Mouse (Mus musculus): Measurements from ENCODE around the gene Srebf2. TPM values are rescaled to one million over a fixed set of nuclear protein-coding genes. Genes with fewer than 3 reads are reported as not detected.
A peak's percentile ranks its signal among the peaks of the same experiment; 100 is the strongest.

Srebf2 gene
- polyA plus RNA-seq, 1 experiment from 2014 or later: 92.0 TPM

DNA sequence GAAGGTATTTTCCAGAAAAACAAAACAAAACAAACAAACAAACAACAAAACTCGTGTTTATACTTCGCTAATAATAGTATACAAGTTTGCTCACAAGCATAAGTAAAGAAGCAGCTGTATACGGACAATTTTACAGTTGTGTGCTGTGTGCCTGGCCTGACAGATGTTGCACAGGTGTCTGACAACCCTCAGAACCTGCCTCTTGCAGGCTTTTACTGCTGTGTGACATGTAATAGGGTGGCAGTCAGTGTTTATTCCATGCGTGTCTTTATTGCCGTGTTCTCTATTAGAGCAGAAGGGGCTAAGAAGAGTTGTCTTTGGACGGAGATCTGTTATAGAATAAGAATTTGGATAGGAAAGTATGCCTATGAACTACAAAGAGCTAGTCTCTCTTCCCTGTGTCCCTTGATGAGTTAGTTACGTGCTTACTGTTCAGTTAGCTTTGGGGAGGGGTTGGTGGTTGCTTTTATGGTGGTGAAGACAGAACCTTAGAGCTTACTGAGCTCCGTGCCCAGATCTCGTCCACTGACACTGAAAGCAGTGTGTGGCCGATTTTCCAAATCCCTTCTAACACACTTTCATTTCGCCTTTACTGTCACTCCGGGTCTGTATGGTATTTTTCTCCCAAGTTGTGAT is 15.1 kb downstream of the Srebf2 start:
- Histone ChIP-seq H3K27ac (ENCODE audit: low read length) (peak overlapping the region; percentile 72; the same call in 1 of the 2 replicates), H3K9ac (ENCODE audit: low read length) (no peak overlapping the region), H3K4me3 (ENCODE audit: low read length) (no peak overlapping the region), H3K9me3 (replicated peaks; ENCODE audit: control insufficient read depth, low read length) (no peaks in the 10 kb centered on the region), H3K36me3 (ENCODE audit: control insufficient read depth, insufficient read depth) (no peaks in the 10 kb centered on the region), H3K4me2 (ENCODE audit: low read depth, low read length) (no peak overlapping the region), H3K4me1 (ENCODE audit: control insufficient read depth, insufficient read depth, low read length) (peaks cover 49% of the 10 kb centered on the region), H3K27me3 (ENCODE audit: control insufficient read depth, insufficient read depth, low read length) (no peaks in the 10 kb centered on the region)
- no peak for ATAC-seq (replicated peaks; ENCODE audit: extremely low read depth, insufficient read depth, low FRiP score)
- 87% methylated on average over 12 of the region's 12 CpGs for WGBS

DNA sequence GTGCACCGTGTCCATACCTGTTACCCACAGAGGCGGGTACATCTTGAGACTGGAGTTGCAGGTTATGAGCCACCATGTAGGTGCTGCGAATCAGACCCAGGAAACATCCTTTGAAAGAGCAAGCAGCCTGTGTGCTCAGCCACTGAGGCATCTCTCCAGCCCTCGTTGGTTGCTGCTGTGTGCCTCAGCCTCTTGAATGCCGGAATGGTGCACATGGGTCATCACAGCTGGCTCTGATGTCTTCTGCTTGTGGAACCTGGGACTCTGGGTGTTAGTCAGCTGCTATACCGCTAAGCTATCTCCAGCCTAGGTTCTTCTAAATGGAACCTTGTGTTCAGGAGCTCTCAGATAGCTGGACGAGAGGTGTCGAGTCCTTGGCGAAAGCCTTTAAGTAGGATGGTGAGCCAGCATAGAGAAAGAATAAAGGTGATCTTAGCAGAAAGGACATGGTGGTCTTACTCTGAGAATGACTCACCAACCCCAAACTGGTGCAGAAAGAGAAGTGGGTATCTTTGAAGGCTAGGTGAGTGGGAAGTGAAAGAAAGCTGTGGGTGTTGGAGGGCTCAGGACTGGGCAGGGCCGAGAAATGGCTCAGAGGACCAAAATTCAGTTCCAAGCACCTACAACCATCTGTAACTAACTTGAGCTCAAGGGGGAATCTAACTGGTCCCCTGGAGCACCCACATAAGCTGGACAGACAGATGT is 16.5 kb downstream of the Srebf2 start:
- peak overlapping the region; percentile 49 for H3K27ac ChIP-seq (ENCODE audit: low read length)
- no peaks in the 10 kb centered on the region for H3K27me3 ChIP-seq (ENCODE audit: control insufficient read depth, insufficient read depth, low read length)
- H3K4me3 ChIP-seq (ENCODE audit: low read length): no peak overlapping the region
- no peak overlapping the region for H3K9ac ChIP-seq (ENCODE audit: low read length)
- no peak for ATAC-seq (replicated peaks; ENCODE audit: extremely low read depth, insufficient read depth, low FRiP score)
- no peak overlapping the region for H3K4me2 ChIP-seq (ENCODE audit: low read depth, low read length)
- H3K4me1 ChIP-seq (ENCODE audit: control insufficient read depth, insufficient read depth, low read length): peaks cover 58% of the 10 kb centered on the region
- no peaks in the 10 kb centered on the region for H3K36me3 ChIP-seq (ENCODE audit: control insufficient read depth, insufficient read depth)
- no peaks in the 10 kb centered on the region for H3K9me3 ChIP-seq (replicated peaks; ENCODE audit: control insufficient read depth, low read length)
- WGBS: 77% methylated on average over 10 of the region's 10 CpGs

DNA sequence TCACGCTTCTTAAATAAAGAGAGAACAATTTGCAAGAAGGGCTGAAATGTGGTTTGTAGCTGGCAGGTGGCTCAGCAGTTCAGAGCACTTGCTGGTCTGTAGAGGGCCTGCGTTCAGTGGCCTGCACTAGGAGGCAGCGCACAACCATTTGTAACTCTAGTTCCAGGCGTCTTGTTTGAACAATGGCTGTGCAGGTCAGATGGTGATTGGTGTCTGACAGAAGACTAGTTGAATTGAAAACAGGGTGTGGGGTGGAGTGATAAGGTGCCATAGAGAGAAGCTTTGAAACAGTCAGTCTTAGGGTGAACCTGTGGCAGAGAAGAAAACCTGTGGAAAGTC is 17.0 kb downstream of the Srebf2 start:
- Histone ChIP-seq H3K27me3 (ENCODE audit: control insufficient read depth, insufficient read depth, low read length) (no peaks in the 10 kb centered on the region), H3K9ac (ENCODE audit: low read length) (no peak overlapping the region), H3K36me3 (ENCODE audit: control insufficient read depth, insufficient read depth) (no peaks in the 10 kb centered on the region), H3K4me1 (ENCODE audit: control insufficient read depth, insufficient read depth, low read length) (peaks cover 58% of the 10 kb centered on the region), H3K27ac (ENCODE audit: low read length) (peak overlapping the region; percentile 49), H3K4me2 (ENCODE audit: low read depth, low read length) (no peak overlapping the region), H3K4me3 (ENCODE audit: low read length) (no peak overlapping the region), H3K9me3 (replicated peaks; ENCODE audit: control insufficient read depth, low read length) (no peaks in the 10 kb centered on the region)
- 61% methylated on average over 4 of the region's 4 CpGs for WGBS
- ATAC-seq (replicated peaks; ENCODE audit: extremely low read depth, insufficient read depth, low FRiP score): no peak

DNA sequence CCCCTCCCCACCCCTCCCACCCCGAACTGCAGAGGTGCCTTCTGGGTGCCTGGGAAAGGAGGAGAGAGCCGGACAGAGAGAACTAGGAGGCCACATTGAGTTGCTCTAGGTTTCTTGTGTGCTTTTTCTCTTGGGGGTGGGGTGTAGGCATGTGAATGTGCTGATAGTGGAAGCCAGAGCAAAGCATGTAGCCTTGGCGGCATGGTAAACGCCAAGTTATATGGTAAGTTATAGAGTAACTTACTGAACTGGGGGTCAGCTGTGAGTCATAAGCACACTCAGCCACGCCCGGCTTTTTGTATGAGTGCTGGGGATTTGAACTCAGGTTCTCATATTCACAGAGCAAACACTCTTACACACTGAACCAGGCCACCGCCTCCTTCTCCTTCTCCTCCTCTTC is 17.5 kb downstream of the Srebf2 start:
- no peak overlapping the region for H3K4me2 ChIP-seq (ENCODE audit: low read depth, low read length)
- H3K9ac ChIP-seq (ENCODE audit: low read length): 0 out of 2 replicates have a peak overlapping the region, but pooled peaks have one; percentile 28
- WGBS: 55% methylated on average over 7 of the region's 7 CpGs
- H3K27me3 ChIP-seq (ENCODE audit: control insufficient read depth, insufficient read depth, low read length): no peaks in the 10 kb centered on the region
- H3K4me3 ChIP-seq (ENCODE audit: low read length): no peak overlapping the region
- H3K27ac ChIP-seq (ENCODE audit: low read length): peak overlapping the region; percentile 49
- H3K9me3 ChIP-seq (replicated peaks; ENCODE audit: control insufficient read depth, low read length): no peaks in the 10 kb centered on the region
- H3K36me3 ChIP-seq (ENCODE audit: control insufficient read depth, insufficient read depth): no peaks in the 10 kb centered on the region
- H3K4me1 ChIP-seq (ENCODE audit: control insufficient read depth, insufficient read depth, low read length): peaks cover 62% of the 10 kb centered on the region
- ATAC-seq (replicated peaks; ENCODE audit: extremely low read depth, insufficient read depth, low FRiP score): no peak

DNA sequence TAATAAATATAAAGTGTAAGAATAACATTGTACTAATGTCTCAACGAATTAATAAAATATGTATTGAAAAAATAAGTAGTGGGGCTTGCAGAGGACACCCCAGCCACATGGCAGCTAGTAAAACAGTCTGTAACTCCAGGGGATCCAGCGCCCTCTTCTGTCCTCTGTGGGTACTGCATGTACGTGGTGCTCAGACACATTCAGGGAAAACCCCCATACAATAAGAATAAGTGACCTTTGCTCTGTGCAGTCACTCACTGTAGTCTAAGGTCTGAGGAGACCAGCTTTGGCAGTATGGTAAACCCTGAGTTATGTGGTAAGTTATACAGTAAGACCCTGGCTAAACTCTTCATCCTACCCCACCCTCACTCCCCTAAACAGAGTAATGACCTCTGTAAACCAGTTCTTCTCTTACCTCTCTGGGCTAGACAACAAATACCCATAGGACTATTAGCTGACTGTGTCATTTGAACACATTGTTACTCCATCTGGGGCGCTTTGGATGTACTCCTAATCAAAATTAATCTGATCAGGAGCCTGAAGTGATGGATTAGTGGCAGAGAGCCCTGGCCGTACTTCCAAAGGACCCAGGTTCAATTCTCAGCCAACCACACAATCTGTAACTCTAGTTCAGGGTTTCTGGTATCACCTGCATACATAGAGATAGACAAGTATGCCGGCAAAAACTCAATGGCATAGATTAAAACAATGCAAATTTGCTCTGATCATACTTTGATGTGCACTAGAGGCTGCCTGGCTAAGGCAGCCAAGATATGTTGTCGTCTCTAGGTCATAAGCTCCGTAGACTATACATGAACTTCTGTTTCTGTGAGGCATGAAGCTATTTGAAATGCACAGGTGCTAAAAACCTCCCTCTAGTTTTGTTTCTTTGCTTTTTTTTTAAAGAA is 18.6 kb downstream of the Srebf2 start:
- Histone ChIP-seq H3K27me3 (ENCODE audit: control insufficient read depth, insufficient read depth, low read length) (no peaks in the 10 kb centered on the region), H3K4me1 (ENCODE audit: control insufficient read depth, insufficient read depth, low read length) (peaks cover 64% of the 10 kb centered on the region), H3K9ac (ENCODE audit: low read length) (no peak overlapping the region; the same call in 1 of the 2 replicates), H3K27ac (ENCODE audit: low read length) (peak overlapping the region; percentile 15), H3K36me3 (ENCODE audit: control insufficient read depth, insufficient read depth) (no peaks in the 10 kb centered on the region), H3K9me3 (replicated peaks; ENCODE audit: control insufficient read depth, low read length) (no peaks in the 10 kb centered on the region), H3K4me3 (ENCODE audit: low read length) (no peak overlapping the region), H3K4me2 (ENCODE audit: low read depth, low read length) (no peak overlapping the region; the same call in 1 of the 2 replicates)
- ATAC-seq (replicated peaks; ENCODE audit: extremely low read depth, insufficient read depth, low FRiP score): no peak
- WGBS: 49% methylated on average over 8 of the region's 8 CpGs

DNA sequence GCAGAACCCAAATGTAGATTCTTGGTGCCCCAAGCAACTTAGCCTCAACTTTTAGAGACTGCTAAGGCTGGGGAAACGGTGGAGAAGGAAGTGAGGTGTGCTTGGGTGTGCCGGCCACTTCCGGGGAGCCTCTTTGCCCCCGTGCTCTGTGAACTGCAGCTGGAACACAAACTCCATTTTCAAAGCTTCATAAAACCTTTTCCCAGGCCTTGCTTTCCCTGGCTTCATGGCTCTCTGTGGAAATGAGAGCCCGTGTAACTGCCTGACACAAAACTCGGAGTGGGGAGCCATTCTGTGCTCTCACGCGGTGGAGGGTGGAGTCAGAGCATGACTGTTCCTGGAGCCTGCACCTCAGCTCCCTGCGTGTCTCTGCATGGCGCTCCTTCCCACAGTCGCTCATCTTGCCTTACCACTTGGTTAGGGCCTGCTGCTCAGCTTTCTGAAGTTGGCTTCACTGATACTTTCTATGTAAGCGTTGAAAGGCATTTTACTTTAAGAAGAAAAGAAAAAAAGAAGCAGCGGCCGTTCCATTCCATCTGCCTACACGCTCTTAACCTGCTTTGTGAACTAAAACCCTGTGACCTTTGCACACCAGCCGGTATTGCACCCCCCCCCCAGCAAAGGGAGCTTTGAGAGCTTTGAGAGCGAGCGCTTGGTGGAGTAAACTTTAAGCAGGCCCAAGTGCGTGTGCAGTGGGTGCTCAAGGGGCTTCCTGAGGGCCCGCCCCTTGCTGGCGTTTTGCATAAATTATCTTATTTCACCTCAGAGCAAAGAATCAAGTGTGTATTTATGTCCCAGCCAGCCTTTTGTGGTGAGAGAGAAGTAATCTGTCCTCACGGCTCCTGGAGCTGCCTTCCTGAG is 19.5 kb downstream of the Srebf2 start:
- peak overlapping the region; percentile 18 for H3K27ac ChIP-seq (ENCODE audit: low read length)
- peaks cover 61% of the 10 kb centered on the region for H3K4me1 ChIP-seq (ENCODE audit: control insufficient read depth, insufficient read depth, low read length)

DNA sequence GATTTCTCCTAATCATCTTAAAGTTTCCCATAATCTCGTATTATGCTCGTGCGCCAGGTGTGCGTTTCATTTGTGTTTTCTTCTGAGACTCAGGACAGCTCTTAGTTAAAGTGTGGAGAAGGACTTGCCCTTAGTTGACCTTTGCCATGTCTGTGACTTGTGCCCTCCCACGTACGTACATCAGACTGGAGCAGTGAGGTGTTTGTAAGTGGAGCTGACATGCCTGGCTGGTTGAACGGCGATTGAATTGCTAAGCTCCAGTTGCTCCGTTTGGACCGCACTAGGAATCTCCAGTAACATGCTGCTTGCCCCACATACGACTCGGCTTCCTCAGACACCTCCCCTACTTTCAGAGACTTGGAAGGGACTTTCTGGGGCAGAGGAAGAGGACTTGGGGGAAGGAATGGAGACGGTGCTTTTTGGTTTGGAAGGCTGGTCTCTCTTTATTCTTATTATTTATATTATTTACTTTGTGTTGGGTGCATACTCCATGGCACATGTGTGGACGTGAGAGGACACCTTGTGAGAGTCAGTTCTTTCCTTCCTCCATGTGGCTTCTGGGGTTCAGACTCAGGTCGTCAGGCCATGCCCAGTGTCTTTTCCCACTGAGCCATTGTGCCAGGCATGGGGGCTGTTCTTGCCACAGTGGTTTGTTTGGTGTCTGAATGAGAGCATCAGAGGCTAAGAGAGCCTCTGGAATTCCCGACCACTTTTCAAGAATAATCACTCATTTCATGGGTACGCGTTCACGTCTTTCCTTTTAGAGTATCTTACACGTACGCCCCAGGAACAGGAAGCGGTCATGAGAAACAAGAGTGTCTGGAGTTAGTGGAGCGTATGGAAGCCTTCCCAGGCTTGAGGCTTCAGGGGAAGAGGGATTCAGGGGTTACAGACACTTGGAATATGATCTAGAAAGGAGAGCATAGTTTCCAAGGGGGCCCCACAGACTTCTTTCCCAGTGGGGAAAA is 20.5 kb downstream of the Srebf2 start:
- no peak for ATAC-seq (replicated peaks; ENCODE audit: extremely low read depth, insufficient read depth, low FRiP score)
- Histone ChIP-seq H3K4me2 (ENCODE audit: low read depth, low read length) (no peak overlapping the region), H3K9me3 (replicated peaks; ENCODE audit: control insufficient read depth, low read length) (no peaks in the 10 kb centered on the region), H3K9ac (ENCODE audit: low read length) (no peak overlapping the region), H3K36me3 (ENCODE audit: control insufficient read depth, insufficient read depth) (0 out of 2 replicates have a peak, but pooled peaks cover 10% of the 10 kb centered on the region), H3K4me3 (ENCODE audit: low read length) (no peak overlapping the region), H3K27me3 (ENCODE audit: control insufficient read depth, insufficient read depth, low read length) (no peaks in the 10 kb centered on the region), H3K4me1 (ENCODE audit: control insufficient read depth, insufficient read depth, low read length) (peaks cover 58% of the 10 kb centered on the region), H3K27ac (ENCODE audit: low read length) (peak overlapping the region; percentile 18)
- 59% methylated on average over 23 of the region's 23 CpGs for WGBS

More for the DNA sequence above, 19.5 kb downstream of the Srebf2 start:
- no peak for ATAC-seq (replicated peaks; ENCODE audit: extremely low read depth, insufficient read depth, low FRiP score)
- Histone ChIP-seq H3K9me3 (replicated peaks; ENCODE audit: control insufficient read depth, low read length) (no peaks in the 10 kb centered on the region), H3K9ac (ENCODE audit: low read length) (peak overlapping the region; percentile 37; the same call in 1 of the 2 replicates), H3K36me3 (ENCODE audit: control insufficient read depth, insufficient read depth) (0 out of 2 replicates have a peak, but pooled peaks cover 6% of the 10 kb centered on the region), H3K27me3 (ENCODE audit: control insufficient read depth, insufficient read depth, low read length) (no peaks in the 10 kb centered on the region), H3K4me3 (ENCODE audit: low read length) (no peak overlapping the region), H3K4me2 (ENCODE audit: low read depth, low read length) (peak overlapping the region; percentile 10; the same call in 1 of the 2 replicates)
- WGBS: 59% methylated on average over 22 of the region's 22 CpGs
